Mouse (Mus musculus) heart, adult 2 months (tissue): ENCODE data around the gene Tchp. TPM values are rescaled to one million over a fixed set of nuclear protein-coding genes. Genes with fewer than 3 reads are reported as not detected.
A peak's percentile ranks its signal among the peaks of the same experiment; 100 is the strongest.

Experiments
- DNase-seq, 2 experiments: peaks; one replicate each; pipeline ENCODE4 v3.0.0; 2021
- H3K27ac ChIP-seq: fragments of 200-600 bp; 2 replicates; pipeline ENCODE4 v1.8.1; 2022
- H3K27me3 ChIP-seq: fragments of 200-500 bp; 2 replicates; pipeline ENCODE4 v1.6.1; 2012; ENCODE audit warnings: mild to moderate bottlenecking, low read length, inconsistent platforms, mixed read lengths; ENCODE audit not compliant: control insufficient read depth, insufficient read depth
- H3K36me3 ChIP-seq: fragments of 200-500 bp; 2 replicates; pipeline ENCODE4 v1.6.1; 2012; ENCODE audit warnings: low read length, inconsistent platforms; ENCODE audit not compliant: control insufficient read depth, insufficient read depth
- H3K4me1 ChIP-seq: fragments of 200-500 bp; 2 replicates; pipeline ENCODE4 v1.6.1; 2011; ENCODE audit warnings: low read length; ENCODE audit not compliant: control insufficient read depth, insufficient read depth
- H3K4me3 ChIP-seq: fragments of 200-600 bp; 2 replicates; pipeline ENCODE4 v1.8.1; 2022
- H3K79me2 ChIP-seq: fragments of 200-500 bp; replicated peaks from 2 replicates; pipeline ENCODE4 v1.6.1; 2012; ENCODE audit warnings: mild to moderate bottlenecking, inconsistent platforms, low read length, moderate library complexity, mixed read lengths; ENCODE audit not compliant: control insufficient read depth, insufficient read depth
- H3K9ac ChIP-seq: fragments of 200-500 bp; 2 replicates; pipeline ENCODE4 v1.6.1; 2012; ENCODE audit warnings: low read depth, mild to moderate bottlenecking, control low read depth, inconsistent platforms, low read length, mixed read lengths
- CTCF ChIP-seq: fragments of 200-600 bp; IDR thresholded peaks from 2 replicates; pipeline ENCODE4 v1.8.1; 2022; ENCODE audit warnings: antibody characterized with exemption, mild to moderate bottlenecking, moderate library complexity
- EP300 ChIP-seq: fragments of 200-500 bp; IDR thresholded peaks from 2 replicates; pipeline ENCODE4 v1.6.1; 2011; ENCODE audit warnings: low read depth, low read length, control low read depth; ENCODE audit not compliant: insufficient read depth
- POLR2A ChIP-seq: fragments of 200-500 bp; IDR thresholded peaks from 2 replicates; pipeline ENCODE4 v1.6.1; 2011; ENCODE audit warnings: mild to moderate bottlenecking, low read depth, low read length, control low read depth; ENCODE audit not compliant: insufficient read depth
- WGBS: fragments of 180-500 bp; shearing (Covaris S2); methylation state at CpG from one replicate; pipeline ENCODE4 v1.1.7; 2018; 5-methylcytosine and 5-hydroxymethylcytosine counted together
- intact Hi-C: fragments of 180-260 bp; cut with DNase I; formaldehyde crosslinking; loops from one replicate; pipeline ENCODE4 v1.15.1; 2025
- polyA plus RNA-seq: library from polyadenylated mRNA; depleted of rRNA; stranded (reverse); fragments of >200 nt; gene quantifications from 2 replicates; pipeline ENCODE4 v1.2.3, GENCODE M21; 2012
- total RNA-seq, 2 experiments: library from RNA; stranded (reverse); gene quantifications; 2 replicates each; pipeline ENCODE4 v1.2.3; 2021

Gene Tchp
- total and polyA plus RNA-seq, 3 experiments: 3.4 to 6.1 (median 4.0) TPM

DNA sequence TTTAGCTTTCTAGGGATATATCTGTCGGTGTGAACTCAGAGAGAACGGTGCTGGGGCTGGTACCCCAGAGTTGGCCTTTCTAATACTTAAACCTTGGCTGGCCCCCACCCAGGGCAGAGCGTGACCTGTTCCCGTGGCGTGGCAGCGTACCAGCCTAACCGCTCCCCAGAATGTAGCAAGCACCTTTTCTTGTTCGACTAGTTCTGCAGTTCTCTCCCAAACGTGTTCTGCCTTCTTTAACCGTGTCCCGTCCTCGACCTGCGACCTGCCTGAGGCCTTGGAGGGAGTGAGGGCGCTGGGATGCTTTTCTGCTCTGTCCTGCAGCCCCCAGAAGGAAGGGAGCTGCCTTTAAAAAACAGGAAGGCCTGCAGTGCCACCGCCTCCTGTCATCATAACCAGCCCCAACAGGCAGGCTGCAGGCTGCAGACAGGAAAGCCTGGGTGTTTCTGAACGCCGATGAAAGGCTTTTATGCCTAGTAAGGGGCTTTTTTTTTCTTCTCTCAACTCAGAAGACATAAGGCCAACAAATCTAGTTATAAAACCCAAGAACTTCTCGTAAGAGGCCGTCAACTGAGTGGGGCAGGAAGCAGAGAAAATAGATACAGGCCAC is 26.8 kb upstream of the Tchp start:
- Histone ChIP-seq H3K27ac (peak overlapping the region; percentile 33; the same call in 1 of the 2 replicates), H3K79me2 (no peaks in the 10 kb centered on the region), H3K36me3 (no peaks in the 10 kb centered on the region), H3K27me3 (no peaks in the 10 kb centered on the region), H3K4me1 (peaks cover 4% of the 10 kb centered on the region), H3K4me3 (no peak overlapping the region), H3K9ac (no peak overlapping the region)
- TF ChIP-seq CTCF (no peak), POLR2A (no peak), EP300 (no peak)
- no peak for DNase-seq
- intact Hi-C loops: no loop called here
- 57% methylated on average over 19 of the region's 19 CpGs for WGBS

DNA sequence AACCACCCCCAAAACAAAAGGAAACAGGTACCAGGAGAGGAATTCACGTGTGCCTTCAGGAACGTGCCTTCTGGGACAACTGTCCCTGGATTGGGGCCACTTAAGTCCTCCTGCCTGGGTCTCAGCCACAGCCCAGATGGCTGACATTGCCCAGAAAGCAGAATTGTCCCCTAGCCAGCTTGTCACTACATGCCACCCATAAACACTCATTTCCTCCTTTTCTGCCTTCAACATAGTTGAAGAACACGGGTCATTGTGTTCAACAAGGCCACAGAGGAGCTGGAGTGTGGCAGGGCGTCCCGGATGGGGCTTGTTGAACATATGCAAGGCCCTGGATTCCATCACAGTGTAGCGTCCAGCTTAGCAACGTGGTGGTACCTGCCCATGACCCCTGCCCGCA is 25.8 kb upstream of the Tchp start:
- WGBS: 49% methylated on average over 8 of the region's 8 CpGs
- DNase-seq: no peak
- H3K36me3 ChIP-seq: no peaks in the 10 kb centered on the region
- H3K27me3 ChIP-seq: no peaks in the 10 kb centered on the region
- no peak overlapping the region for H3K4me3 ChIP-seq
- H3K79me2 ChIP-seq: no peaks in the 10 kb centered on the region
- H3K4me1 ChIP-seq: peaks cover 4% of the 10 kb centered on the region
- TF ChIP-seq EP300: no peak
- no peak for TF ChIP-seq POLR2A
- no peak for TF ChIP-seq CTCF
- peak overlapping the region; percentile 36 for H3K27ac ChIP-seq
- H3K9ac ChIP-seq: no peak overlapping the region
- intact Hi-C loops: no loop called here

DNA sequence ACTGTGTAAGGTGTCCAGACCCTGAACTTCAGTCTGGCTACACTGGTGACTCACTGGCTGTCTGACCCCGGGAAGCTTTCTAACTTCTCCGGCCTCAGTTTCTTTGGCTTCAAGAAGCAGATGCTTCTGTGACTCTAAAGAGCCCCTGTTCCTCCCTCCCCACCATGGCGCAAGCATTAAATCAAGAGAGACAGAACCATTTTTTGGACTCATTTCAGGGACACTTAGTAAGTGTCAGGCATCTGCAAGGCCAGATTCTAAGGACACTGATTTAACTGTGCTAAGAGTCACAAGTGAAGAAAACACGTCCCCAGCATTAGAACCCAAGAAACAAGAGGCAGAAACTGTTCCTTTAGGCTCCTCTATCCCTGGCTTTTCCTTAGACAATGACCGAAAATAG is 21.6 kb upstream of the Tchp start:
- H3K27ac ChIP-seq: no peak overlapping the region
- intact Hi-C loops: no loop called here
- no peaks in the 10 kb centered on the region for H3K79me2 ChIP-seq
- 93% methylated on average over 5 of the region's 5 CpGs for WGBS
- no peak for DNase-seq
- no peaks in the 10 kb centered on the region for H3K36me3 ChIP-seq
- peaks cover 9% of the 10 kb centered on the region for H3K4me1 ChIP-seq
- H3K9ac ChIP-seq: no peak overlapping the region
- H3K4me3 ChIP-seq: no peak overlapping the region
- no peaks in the 10 kb centered on the region for H3K27me3 ChIP-seq
- TF ChIP-seq CTCF (no peak), POLR2A (no peak), EP300 (no peak)

DNA sequence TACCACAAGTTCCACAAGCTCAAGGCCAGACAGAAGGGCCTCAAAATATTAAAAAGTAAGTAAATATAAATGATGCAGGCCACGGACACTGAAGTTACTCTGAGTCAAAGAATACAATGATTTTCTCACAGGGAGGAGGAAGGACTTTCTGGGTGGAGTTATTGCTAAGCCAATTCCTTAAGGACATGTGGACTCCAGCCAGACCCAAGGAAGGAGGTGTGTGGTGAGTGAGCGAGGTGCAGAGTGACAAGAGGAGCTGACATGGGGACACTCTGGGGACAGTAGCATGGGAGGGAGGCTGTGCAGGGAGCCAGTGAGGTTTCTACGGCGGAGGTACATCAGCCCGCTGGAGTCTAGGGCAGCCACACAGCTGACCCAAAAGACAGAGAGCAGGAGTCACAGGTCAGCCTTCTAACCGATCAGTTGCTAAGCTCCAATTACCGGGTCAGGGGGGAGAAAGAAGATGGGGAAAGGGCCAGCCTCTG is 20.8 kb upstream of the Tchp start:
- H3K27ac ChIP-seq: no peak overlapping the region
- peaks cover 8% of the 10 kb centered on the region for H3K4me1 ChIP-seq
- no peak overlapping the region for H3K4me3 ChIP-seq
- WGBS: 57% methylated on average over 7 of the region's 7 CpGs
- H3K36me3 ChIP-seq: no peaks in the 10 kb centered on the region
- no peak overlapping the region for H3K9ac ChIP-seq
- intact Hi-C loops: no loop called here
- TF ChIP-seq POLR2A (no peak), CTCF (no peak), EP300 (no peak)
- no peaks in the 10 kb centered on the region for H3K79me2 ChIP-seq
- H3K27me3 ChIP-seq: no peaks in the 10 kb centered on the region
- no peak for DNase-seq

DNA sequence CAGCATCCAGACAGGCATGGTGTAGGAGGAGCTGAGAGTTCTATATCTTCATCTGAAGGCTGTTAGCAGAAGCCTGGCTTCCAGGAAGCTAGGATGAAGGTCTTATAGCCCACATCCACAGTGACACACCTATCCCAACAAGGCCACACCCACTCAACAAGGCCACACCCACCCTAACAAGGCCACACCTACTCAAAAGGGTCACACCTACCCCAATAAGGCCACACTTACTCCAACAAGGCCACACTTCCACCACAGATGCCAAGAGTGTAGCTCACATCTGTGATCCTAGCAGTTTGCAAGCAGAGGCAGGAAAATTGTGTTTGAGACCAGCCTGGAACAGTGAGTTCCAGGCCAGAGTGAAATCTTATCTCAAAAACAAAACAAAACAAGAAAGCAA is 19.7 kb upstream of the Tchp start:
- Histone ChIP-seq H3K27ac (no peak overlapping the region), H3K79me2 (no peaks in the 10 kb centered on the region), H3K9ac (no peak overlapping the region), H3K4me1 (peaks cover 6% of the 10 kb centered on the region), H3K27me3 (no peaks in the 10 kb centered on the region), H3K4me3 (no peak overlapping the region), H3K36me3 (no peaks in the 10 kb centered on the region)
- DNase-seq: no peak
- intact Hi-C loops: no loop called here
- TF ChIP-seq POLR2A (no peak), EP300 (no peak), CTCF (no peak)

DNA sequence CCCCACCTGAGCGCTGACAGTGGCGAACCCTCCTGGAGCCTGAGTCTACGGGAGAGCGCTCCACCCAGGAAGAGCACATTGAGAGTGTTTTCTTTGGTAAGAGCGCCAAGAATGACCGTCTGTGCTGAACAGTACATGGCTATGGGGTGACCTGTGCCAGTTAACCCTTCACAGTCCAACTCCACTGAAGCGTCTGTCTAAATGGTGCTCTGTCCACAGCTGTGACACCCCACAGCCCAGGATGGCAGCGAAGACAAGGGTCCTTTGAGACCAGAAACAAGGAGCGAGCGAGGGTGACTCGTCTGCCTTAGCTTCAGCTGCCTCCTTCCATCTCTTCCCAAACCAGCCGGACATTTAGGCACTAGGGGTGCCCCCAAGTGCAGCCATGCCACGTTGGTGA is 18.9 kb upstream of the Tchp start:
- peaks cover 6% of the 10 kb centered on the region for H3K4me1 ChIP-seq
- no peak overlapping the region for H3K9ac ChIP-seq
- TF ChIP-seq POLR2A: no peak
- no peak for TF ChIP-seq CTCF
- no peak for TF ChIP-seq EP300
- H3K27ac ChIP-seq: no peak overlapping the region
- H3K36me3 ChIP-seq: no peaks in the 10 kb centered on the region
- H3K79me2 ChIP-seq: no peaks in the 10 kb centered on the region
- H3K27me3 ChIP-seq: no peaks in the 10 kb centered on the region
- 82% methylated on average over 13 of the region's 13 CpGs for WGBS
- intact Hi-C loops: no loop called here
- H3K4me3 ChIP-seq: no peak overlapping the region
- DNase-seq: no peak
